Mouse (Mus musculus) right cerebral cortex, adult 2 months (tissue): Measurements from ENCODE around the gene Cacnb3.

Experiments used
- DNase-seq, 2 experiments: peaks; one replicate each; pipeline ENCODE4 v3.0.0; 2021 to 2022; ENCODE audit warnings: low spot score in 2 of 2

The Cacnb3 gene

GRCm38 (mm10) chr15:98635291-98635841 is 4.7 kb downstream of the Cacnb3 start:
- no peak for DNase-seq

- peak in 1 of 2 experiments; percentile 79 for DNase-seq
Observed at GRCm38 (mm10) chr15:98636517-98636916, 5.9 kb downstream of the Cacnb3 start.

- DNase-seq, result no peak
Observed at GRCm38 (mm10) chr15:98637155-98637554, 6.5 kb downstream of the Cacnb3 start.

- DNase-seq, result no peak
Observed at GRCm38 (mm10) chr15:98640157-98640556, 9.5 kb downstream of the Cacnb3 start.

GRCm38 (mm10) chr15:98644406-98644805 is 13.8 kb downstream of the Cacnb3 start:
- DNase-seq, result no peak

- DNase-seq, result no peak
Observed at GRCm38 (mm10) chr15:98645057-98646026, 14.7 kb downstream of the Cacnb3 start.

- no peak for DNase-seq
Observed at GRCm38 (mm10) chr15:98646737-98647136, 16.1 kb downstream of the Cacnb3 start.

GRCm38 (mm10) chr15:98647308-98647707 is 16.7 kb downstream of the Cacnb3 start:
- no peak for DNase-seq

- no peak for DNase-seq
Observed at GRCm38 (mm10) chr15:98648071-98648470, 17.4 kb downstream of the Cacnb3 start.

- DNase-seq, result no peak
Observed at GRCm38 (mm10) chr15:98651431-98651830, 20.8 kb downstream of the Cacnb3 start.

- no peak for DNase-seq
Observed at GRCm38 (mm10) chr15:98652174-98652573, 21.5 kb downstream of the Cacnb3 start.

- DNase-seq, result no peak
Observed at GRCm38 (mm10) chr15:98656982-98657751, 26.5 kb downstream of the Cacnb3 start.

GRCm38 (mm10) chr15:98662198-98662566 is 31.5 kb downstream of the Cacnb3 start:
- no peak for DNase-seq

- DNase-seq, result peak; percentile 98 to 99
Observed at GRCm38 (mm10) chr15:98662567-98663545, 32.2 kb downstream of the Cacnb3 start, which contains the start of gene Ddx23. Ddx23 (minus strand) TSS chr15:98662894.

- DNase-seq, result no peak
Observed at GRCm38 (mm10) chr15:98664042-98664907, 33.6 kb downstream of the Cacnb3 start.

GRCm38 (mm10) chr15:98672592-98672991 is 42.0 kb downstream of the Cacnb3 start:
- DNase-seq, result no peak

- no peak for DNase-seq
Observed at GRCm38 (mm10) chr15:98673732-98674131, 43.1 kb downstream of the Cacnb3 start.

- DNase-seq, result peak in 1 of 2 experiments; percentile 30
Observed at GRCm38 (mm10) chr15:98674284-98674993, 43.8 kb downstream of the Cacnb3 start.

GRCm38 (mm10) chr15:98674994-98675545 is 44.4 kb downstream of the Cacnb3 start:
- peak; percentile 39 to 40 for DNase-seq
